Mouse (Mus musculus) kidney, adult 2 months (tissue): ENCODE measurements around the gene Cd3g. TPM values are rescaled to one million over a fixed set of nuclear protein-coding genes. Genes with fewer than 3 reads are reported as not detected.
A peak's percentile ranks its signal among the peaks of the same experiment; 100 is the strongest.

Source experiments
- DNase-seq: peaks from one replicate; pipeline ENCODE4 v3.0.0; 2021
- H3K27ac ChIP-seq: fragments of 200-500 bp; 2 replicates; pipeline ENCODE4 v1.5.1; 2012; ENCODE audit warnings: low read depth, low read length, control low read depth, inconsistent platforms; ENCODE audit not compliant: insufficient read depth
- H3K27me3 ChIP-seq: fragments of 200-500 bp; replicated peaks from 2 replicates; pipeline ENCODE4 v1.6.1; 2012; ENCODE audit warnings: mild to moderate bottlenecking, moderate library complexity, low read length, inconsistent platforms; ENCODE audit not compliant: control insufficient read depth, insufficient read depth
- H3K36me3 ChIP-seq: fragments of 200-500 bp; 2 replicates; pipeline ENCODE4 v1.6.1; 2012; ENCODE audit warnings: mild to moderate bottlenecking, moderate library complexity, low read length, inconsistent platforms; ENCODE audit not compliant: control insufficient read depth, insufficient read depth
- H3K4me1 ChIP-seq: fragments of 200-500 bp; 2 replicates; pipeline ENCODE4 v1.6.1; 2011; ENCODE audit warnings: low read length; ENCODE audit not compliant: control insufficient read depth, insufficient read depth
- H3K4me3 ChIP-seq: fragments of 200-500 bp; 2 replicates; pipeline ENCODE4 v1.5.1; 2011; ENCODE audit warnings: mild to moderate bottlenecking, low read depth, low read length, control low read depth; ENCODE audit not compliant: insufficient read depth
- CTCF ChIP-seq: fragments of 200-500 bp; conservative IDR thresholded peaks from 2 replicates; pipeline ENCODE4 v1.5.1; 2011; ENCODE audit warnings: low read depth, mild to moderate bottlenecking, control low read depth, low read length, moderate library complexity, mixed read lengths; ENCODE audit not compliant: insufficient read depth, insufficient read length
- POLR2A ChIP-seq: fragments of 200-500 bp; IDR thresholded peaks from one replicate; pipeline ENCODE4 v1.6.1; 2011; ENCODE audit warnings: low read depth, low read length, control low read depth
- WGBS: fragments of 180-500 bp; shearing (Covaris S2); methylation state at CpG from one replicate; pipeline ENCODE4 v1.1.7; 2018; 5-methylcytosine and 5-hydroxymethylcytosine counted together
- polyA plus RNA-seq: library from polyadenylated mRNA; depleted of rRNA; stranded (reverse); fragments of >200 nt; gene quantifications from 2 replicates; pipeline ENCODE4 v1.2.3, GENCODE M21; 2012

Cd3g gene
- polyA plus RNA-seq, 1 experiment: 3.2 TPM

DNA sequence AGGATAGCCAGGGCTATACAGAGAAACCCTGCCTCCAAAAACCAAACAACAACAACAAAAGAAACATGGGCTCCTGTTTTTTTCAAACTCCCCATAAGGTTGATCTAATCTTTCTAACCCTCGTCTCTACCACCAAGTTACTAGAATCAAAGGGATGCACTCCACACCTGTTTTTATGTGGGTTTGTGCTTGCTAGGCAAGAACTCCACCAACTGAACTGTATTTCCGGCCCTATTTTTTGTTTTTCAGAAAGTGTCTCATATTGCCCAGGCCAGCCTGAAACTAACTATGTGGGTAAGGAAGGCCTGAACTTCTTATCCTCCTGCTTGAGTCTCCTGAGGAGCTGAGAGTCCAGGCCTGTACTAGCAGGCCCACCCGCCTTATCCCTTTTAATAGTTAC lies 25.8 kb downstream of the Cd3g start:
- peaks cover 13% of the 10 kb centered on the region for H3K36me3 ChIP-seq
- DNase-seq: no peak

GRCm38 (mm10) chr9:44947836-44948235 lies 32.4 kb downstream of the Cd3g start:
- WGBS: 59% methylated on average over 5 of the region's 5 CpGs
- TF ChIP-seq CTCF (no peak), POLR2A (no peak)
- Histone ChIP-seq H3K4me1 (no peaks in the 10 kb centered on the region), H3K4me3 (no peak overlapping the region), H3K27ac (no peak overlapping the region), H3K27me3 (no peaks in the 10 kb centered on the region), H3K36me3 (peaks cover 19% of the 10 kb centered on the region)
- peak; percentile 56 for DNase-seq

More for the DNA sequence above, 25.8 kb downstream of the Cd3g start:
- H3K4me3 ChIP-seq: no peak overlapping the region
- H3K27ac ChIP-seq: no peak overlapping the region
- H3K27me3 ChIP-seq: no peaks in the 10 kb centered on the region
- WGBS: 87% methylated on average over 3 of the region's 3 CpGs
- H3K4me1 ChIP-seq: no peaks in the 10 kb centered on the region
- TF ChIP-seq POLR2A (no peak), CTCF (no peak)

DNA sequence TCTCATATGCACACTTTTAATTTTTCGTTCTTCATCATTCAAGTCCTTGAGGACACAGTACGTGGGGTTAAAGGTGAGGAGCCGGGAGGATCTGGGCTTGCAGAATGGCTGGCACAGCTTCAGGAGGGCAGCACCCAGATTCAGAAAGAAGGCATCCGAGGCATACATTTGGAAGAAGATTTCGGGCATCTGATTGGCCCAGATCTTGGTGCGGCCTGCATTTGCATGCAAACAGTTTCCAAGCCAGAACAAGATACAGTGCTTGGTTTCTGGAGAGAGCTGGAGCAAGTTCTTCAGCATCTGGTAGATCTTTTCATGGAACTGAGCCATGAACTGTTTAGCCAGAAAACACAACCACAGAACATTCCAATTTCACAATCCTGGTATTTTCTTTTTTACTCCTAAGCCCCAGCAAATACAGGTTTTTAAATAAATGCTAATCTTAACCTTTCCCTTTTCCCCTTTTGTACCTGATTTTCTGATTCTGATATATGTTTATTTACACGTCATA lies 34.0 kb downstream of the Cd3g start:
- Histone ChIP-seq H3K4me1 (no peaks in the 10 kb centered on the region), H3K4me3 (no peak overlapping the region), H3K36me3 (peaks cover 19% of the 10 kb centered on the region), H3K27ac (no peak overlapping the region), H3K27me3 (no peaks in the 10 kb centered on the region)
- TF ChIP-seq POLR2A (no peak), CTCF (no peak)
- 83% methylated on average over 7 of the region's 7 CpGs for WGBS
- DNase-seq: no peak

DNA sequence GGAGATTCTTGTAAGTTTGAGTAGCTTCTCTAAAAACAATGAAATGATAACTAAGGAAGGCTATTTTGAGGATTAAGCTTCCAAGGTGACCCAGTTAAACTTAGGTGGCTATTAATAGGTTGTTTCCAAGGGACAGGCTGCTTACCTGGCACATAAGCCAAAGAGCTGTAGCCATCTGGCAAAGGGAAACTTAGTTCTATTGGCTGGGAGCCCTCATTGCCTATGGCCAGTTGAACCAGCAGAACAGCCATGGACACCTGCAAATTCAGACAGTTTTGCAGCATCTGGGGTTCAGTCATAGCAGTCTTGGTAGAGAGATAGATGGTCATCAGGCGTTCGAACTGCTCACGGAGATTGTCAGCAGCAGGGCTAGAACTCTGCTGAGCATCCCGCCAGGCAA lies 37.8 kb downstream of the Cd3g start:
- Histone ChIP-seq H3K27me3 (no peaks in the 10 kb centered on the region), H3K4me3 (no peak overlapping the region), H3K36me3 (peaks cover 16% of the 10 kb centered on the region), H3K4me1 (no peaks in the 10 kb centered on the region), H3K27ac (no peak overlapping the region)
- TF ChIP-seq POLR2A (no peak), CTCF (no peak)
- DNase-seq: peak; percentile 40
- 97% methylated on average over 4 of the region's 4 CpGs for WGBS

DNA sequence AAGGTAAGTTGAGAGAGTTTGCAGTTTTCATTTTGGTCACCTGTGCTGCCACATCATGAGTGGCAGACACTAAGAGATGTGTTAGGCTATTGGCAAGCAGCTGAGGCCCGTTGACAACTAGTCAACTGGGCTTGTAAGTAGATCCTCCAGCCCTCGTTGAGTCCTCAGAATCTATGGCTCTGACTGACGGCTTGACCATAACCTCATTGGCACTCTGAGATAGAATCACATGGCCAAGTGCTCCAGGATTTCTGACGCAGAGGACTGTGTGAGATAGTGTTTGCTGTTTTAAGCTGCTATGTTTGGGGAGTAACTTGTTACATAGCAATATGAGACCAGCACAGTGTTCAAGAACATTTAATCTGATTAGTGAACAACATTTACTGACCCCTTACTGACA lies 38.5 kb downstream of the Cd3g start:
- Histone ChIP-seq H3K4me3 (no peak overlapping the region), H3K27ac (no peak overlapping the region), H3K27me3 (no peaks in the 10 kb centered on the region), H3K4me1 (no peaks in the 10 kb centered on the region), H3K36me3 (peaks cover 19% of the 10 kb centered on the region)
- TF ChIP-seq POLR2A: no peak
- no peak for TF ChIP-seq CTCF
- no peak for DNase-seq
- 85% methylated on average over 4 of the region's 4 CpGs for WGBS

DNA sequence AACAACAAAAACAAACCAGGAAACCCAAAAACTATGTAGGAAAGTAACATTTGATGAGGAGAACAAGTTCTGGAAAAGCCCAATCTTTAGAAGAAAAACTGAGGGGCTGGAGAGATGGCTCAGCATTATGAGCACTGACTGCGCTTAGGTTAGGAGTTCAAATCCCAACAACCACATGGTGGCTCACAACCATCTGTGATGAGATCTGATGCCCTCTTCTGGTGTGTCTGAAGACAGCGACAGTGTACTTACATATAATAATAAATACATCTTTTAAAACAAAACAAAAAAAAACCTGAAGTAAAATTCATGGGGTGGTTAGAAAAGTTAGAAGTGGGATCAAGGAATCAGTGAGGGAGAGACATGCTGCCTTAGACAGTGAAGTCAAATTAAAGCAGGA lies 58.7 kb downstream of the Cd3g start:
- no peak for DNase-seq
- peaks cover 4% of the 10 kb centered on the region for H3K36me3 ChIP-seq
- H3K4me1 ChIP-seq: peaks cover 14% of the 10 kb centered on the region; the same call in 1 of the 2 replicates
- peak overlapping the region; percentile 98; the same call in 1 of the 2 replicates for H3K27ac ChIP-seq
- WGBS: 76% methylated on average over 2 of the region's 2 CpGs
- no peaks in the 10 kb centered on the region for H3K27me3 ChIP-seq
- TF ChIP-seq POLR2A: no peak
- TF ChIP-seq CTCF: no peak
- no peak overlapping the region; the same call in 1 of the 2 replicates for H3K4me3 ChIP-seq

DNA sequence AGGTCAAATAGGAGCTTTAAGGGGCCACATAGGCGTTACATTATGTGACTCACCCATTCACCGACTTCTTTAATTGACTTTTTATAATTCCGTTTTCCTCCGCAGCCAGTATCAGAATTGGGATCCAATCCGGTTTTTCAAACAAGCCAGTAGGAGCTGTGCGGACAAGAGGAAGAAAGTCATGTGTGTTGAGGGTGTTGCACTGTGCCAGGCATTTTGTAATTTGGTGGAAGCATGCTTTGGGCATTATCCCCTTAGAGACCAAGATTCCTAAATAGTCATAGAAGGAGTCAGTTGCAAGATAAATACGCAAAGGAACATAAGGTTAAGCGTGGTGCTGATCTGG lies 59.1 kb downstream of the Cd3g start:
- no peak for DNase-seq
- peak overlapping the region; percentile 98 for H3K27ac ChIP-seq
- no peaks in the 10 kb centered on the region for H3K27me3 ChIP-seq
- peak overlapping the region; percentile 100 for H3K4me3 ChIP-seq
- H3K4me1 ChIP-seq: peaks cover 14% of the 10 kb centered on the region; the same call in 1 of the 2 replicates
- no peak for TF ChIP-seq CTCF
- no peak for TF ChIP-seq POLR2A
- WGBS: under 1% methylated on average over 8 of the region's 8 CpGs
- H3K36me3 ChIP-seq: peaks cover 4% of the 10 kb centered on the region
